Mouse (Mus musculus) thymus, postnatal 14 days (tissue): ENCODE measurements around the gene Tll1.

Source experiments
- DNase-seq: peaks from one replicate; pipeline ENCODE4 v3.0.0; 2021

Gene Tll1

GRCm38 (mm10) chr8:64206024-64206385, at the start of gene Tll1:
Tll1 (minus strand) TSS chr8:64206271.
- no peak for DNase-seq

DNA sequence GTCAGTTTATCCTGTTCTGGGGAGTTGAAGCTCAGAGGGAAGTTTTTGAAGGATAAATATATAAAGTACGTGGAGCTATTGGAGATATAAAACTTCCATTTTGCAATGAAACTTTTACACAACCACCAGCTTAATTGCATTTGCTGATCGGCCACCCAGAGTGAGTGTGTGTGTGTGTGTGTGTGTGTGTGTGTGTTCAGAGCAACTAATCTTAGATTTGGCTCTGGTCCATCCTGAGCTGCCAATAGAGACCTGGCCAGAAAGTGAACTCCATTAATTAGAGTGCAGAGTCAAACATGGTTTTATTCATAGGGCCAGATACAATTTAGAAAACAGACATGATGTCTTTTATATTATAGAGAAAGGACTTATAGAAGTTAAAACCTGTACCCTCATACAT, 32.6 kb upstream of the Tll1 start:
- DNase-seq, result no peak

GRCm38 (mm10) chr8:64221600-64221999, 15.5 kb upstream of the Tll1 start:
- DNase-seq, result no peak

DNA sequence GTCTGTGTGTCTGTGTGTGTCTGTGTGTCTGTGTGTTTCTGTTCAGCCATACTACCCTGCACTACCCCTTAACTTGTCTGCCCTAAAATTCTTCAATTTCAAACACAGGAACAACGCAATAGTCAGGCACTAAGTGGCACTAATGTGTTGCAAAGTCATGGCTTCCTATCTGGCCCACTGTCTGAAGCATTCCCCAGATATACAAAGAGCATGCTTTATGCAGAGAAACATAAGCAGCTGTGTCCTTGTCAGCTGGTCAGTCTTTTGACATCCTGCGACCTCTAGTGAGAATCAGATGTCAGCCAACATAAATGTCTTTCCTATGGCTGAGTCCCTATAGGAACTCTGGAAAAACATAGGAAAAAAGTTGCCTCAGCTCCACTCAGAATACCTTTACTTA, 11.6 kb upstream of the Tll1 start:
- no peak for DNase-seq

GRCm38 (mm10) chr8:64216252-64216651, 10.2 kb upstream of the Tll1 start:
- DNase-seq, result no peak

GRCm38 (mm10) chr8:64215374-64215773, 9.3 kb upstream of the Tll1 start:
- DNase-seq, result no peak

DNA sequence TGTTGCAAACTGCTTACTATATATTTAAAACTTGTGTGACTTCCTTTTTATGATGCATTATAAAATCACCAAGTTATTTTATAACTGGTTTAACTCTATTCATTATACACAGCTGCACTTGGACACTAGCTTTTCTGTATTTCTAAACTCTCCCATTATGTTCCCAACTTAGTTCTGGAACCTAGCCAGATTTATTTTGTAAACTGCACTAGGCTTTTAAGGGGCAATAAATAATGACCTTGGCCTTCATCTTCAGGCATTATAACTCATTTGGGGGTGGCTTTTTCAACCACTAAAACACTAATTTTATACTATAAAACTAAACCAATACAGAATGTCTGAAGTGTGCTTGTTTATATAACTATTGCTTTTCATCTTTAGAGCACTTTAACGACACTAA, 8.8 kb upstream of the Tll1 start:
- no peak for DNase-seq

DNA sequence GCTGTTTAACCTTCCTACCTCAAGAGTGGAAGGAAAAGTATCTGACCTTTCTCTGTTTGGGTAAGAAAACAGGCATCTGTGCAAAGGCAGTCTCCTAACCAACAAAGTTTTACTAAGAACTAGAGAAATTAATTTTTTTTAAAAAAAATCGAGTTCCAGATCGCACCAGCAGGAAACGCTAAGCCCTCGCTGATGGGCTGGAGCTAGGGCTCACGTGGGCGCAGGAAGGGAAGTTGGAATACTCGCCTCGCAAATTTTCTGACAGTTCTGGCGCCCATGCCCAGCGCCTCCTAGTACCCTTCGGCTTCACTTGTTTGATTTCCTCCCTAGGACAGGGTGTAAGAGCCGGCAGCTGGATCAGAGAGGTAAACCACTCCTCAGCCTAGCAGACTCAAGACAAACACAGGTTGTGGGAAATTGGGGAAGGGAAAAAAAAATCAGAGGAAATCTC, 365 bp upstream of the Tll1 start:
- no peak for DNase-seq

DNA sequence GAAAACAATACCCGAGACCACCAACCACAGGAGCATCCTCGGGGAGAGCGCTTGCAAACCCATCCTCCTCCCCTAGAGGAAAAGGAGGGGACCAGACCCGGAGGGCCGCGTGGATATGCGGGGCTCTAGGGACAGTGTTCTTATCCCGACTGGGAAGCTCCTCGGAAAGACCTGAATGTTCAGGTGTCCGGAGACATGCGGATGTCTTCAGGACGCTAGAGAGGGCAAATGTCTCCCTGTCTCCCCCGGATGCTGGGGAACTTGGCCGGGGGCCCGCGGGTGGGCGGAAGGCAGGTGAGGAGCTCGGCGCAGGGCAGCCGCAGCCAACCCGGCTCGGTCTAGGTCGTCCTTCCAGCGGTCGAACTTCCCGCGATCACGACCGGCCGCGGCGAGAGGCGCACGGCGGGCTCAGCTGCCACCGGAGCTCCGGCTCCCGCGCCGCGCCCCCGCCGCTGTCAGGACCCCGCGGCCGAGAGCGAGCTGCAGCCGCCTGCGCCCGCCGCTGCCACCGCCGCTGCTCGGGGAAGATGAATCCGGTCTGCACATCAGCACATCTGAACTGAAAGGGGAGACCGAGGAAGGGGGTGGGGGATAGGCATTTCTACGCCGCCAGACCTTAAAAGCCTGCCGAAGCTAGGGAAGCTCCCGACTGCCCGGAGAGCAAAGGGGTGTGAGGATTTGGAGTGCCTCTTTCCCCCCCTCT, 599 bp downstream of the Tll1 start:
- DNase-seq, result no peak

DNA sequence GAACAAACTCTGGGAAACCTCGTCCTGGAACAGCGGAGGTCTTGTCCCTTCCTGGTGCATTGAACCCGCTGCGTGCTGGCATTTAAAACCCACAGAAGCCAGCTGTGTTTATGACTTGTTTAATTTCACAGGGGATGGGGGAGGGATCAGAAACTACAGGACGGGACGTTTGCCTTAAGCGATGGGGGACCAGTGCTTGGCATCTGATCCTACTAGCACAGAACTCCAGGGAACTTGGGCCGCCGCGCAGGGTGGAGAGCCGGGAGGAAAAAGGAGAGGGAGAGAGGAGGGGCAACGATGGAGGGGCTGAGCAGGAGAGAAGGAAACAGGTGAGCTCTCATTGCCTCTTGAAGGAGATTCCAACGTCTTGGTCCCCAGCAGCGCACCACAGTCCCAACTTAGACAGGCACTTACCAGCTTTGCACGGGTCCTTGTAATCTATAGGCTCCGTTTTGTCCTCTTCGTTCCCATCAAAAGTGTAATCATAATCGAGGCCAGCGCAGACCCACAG, 1.2 kb downstream of the Tll1 start:
- no peak for DNase-seq

GRCm38 (mm10) chr8:64204167-64204566, 1.9 kb downstream of the Tll1 start:
- no peak for DNase-seq

DNA sequence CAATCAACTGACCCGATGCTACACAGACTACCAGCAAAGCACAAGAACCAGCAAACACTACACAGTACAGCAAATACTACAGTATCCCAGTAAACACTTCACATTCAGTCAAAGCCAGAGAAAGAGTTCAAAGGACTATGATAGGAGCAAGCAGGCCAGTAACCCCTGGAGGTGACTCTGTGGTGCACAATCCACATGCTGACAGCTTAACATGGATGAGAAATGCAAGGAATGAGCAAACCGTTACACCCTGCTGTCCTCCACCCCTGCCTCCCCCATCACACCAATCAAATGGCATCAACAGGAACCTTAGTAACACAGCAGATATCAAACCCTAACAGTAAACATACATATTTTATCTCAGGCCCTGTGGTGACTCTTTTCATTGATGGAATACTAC, 7.7 kb downstream of the Tll1 start:
- DNase-seq, result no peak

GRCm38 (mm10) chr8:64193421-64193820, 12.7 kb downstream of the Tll1 start:
- DNase-seq, result no peak

GRCm38 (mm10) chr8:64187881-64188280, 18.2 kb downstream of the Tll1 start:
- no peak for DNase-seq

DNA sequence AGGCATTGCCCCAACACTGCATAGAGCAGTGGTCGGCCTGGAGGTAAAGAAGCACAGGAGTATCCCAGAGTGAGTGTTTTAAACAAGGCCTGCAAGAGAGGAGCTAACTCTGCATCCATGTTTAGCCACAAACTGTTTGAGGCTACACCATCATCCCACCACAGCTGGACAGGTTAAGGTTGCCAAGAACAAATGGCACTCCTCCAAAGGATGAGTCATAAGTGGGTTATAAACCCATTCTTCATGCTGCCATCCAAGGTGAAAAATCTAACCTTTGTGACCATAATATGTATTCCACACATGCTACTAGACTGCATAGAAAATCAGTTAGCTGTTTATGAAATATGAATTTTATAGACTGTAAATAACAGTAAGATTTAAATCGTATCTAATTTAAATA, 29.1 kb downstream of the Tll1 start:
- no peak for DNase-seq

DNA sequence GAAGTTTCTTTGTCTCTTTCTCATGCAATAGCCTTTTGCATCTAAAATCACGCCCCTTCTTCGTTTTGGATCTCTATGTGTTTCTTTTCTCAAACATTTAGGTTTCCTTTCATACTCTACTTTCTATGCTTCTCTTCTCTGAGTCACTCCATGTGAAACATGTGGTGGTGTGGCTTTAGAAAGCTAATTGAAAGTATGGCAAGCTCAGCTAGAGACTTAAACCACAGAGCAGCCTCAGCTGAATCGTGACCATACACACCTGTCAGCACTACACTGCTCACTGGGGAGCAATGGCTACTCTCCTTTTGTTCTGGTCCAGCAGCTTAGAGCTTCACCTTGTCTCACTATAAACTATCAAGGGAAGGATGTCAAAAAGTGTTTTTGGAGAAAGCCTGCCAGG, 31.2 kb downstream of the Tll1 start:
- no peak for DNase-seq

GRCm38 (mm10) chr8:64173759-64174158, 32.3 kb downstream of the Tll1 start:
- no peak for DNase-seq

- no peak for DNase-seq
These were observed 52.9 kb downstream of the Tll1 start for GRCm38 (mm10) chr8:64152899-64153891.

- no peak for DNase-seq
These were observed 53.8 kb downstream of the Tll1 start for GRCm38 (mm10) chr8:64152216-64152804.

DNA sequence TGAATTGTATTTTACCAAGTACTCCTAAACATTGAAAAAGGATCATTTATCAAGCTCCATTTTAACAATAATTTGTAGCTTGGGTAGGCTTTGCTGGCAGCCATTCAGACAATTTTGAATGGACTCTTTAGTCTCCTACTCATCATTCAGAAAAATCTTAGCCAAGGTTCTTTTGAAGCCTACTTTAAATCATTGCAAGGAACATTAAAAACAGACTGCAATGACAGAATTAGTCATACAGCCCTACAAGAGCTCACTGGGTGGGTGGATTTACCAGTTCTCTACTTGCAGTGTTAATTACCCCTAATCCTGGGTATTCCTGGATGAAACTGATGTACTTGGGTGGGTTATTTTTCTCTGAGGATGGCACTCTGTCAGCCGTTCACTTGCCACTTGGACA, 69.5 kb downstream of the Tll1 start:
- DNase-seq, result no peak

DNA sequence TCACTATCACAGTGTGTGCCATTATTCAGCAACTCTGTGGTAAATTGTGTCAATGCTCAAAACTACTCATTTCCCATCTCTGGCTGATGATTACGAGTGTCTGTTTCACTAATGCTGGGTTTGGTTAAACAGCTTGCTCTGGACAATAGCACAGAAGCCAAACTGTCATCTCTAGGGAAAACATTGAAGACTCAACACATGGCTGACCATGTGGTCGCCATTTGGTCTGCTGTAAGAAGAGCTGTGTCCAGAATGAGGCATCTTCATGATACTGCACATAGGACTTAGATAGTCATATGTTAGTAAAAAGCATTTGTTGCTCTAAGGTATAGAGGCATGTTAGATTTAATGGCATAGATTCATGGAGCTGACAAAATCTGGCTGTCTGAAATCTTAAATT, 98.9 kb downstream of the Tll1 start:
- DNase-seq, result no peak

- no peak for DNase-seq
These were observed 132.7 kb downstream of the Tll1 start for GRCm38 (mm10) chr8:64073396-64073795.

DNA sequence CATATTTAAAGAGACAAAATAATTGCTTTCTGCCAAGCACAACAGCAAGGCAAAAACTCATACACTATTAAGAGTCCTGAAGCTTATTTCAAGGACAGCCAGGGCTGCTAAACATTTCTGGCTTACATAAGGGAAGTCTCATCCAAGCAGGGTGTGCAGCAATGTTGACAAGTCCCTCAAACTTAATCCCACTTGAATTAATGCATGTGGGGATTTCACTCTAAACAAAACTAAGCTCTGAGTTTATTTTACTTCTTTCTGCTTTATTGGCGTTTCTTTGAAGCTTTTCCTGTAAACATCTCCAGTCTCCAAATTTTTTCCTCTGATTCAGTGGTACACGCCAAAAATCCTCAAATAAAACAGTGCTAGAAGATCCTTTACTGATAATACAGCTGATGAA, 146.2 kb downstream of the Tll1 start:
- no peak for DNase-seq

DNA sequence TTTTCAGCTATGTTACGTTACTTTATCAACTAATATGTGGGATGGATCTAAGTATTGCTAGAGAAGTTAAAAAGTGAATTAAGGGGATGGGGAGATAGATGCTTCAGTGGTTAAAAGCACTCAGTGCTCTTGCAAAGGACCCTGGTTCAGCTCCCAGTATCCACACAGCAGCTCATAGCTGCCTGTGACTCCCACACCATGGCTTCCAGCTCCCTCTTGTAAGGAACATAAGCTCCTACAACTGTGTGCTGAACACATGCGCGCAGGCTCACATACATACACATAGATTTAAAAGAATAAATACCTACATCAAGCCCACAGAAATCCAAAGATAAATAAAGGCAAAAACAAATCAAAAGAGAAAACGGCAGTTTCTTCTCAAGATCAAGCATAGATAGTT, 148.5 kb downstream of the Tll1 start:
- DNase-seq, result no peak
